ENCODE assay signal across 19 mouse cellular contexts in the genomic region with DNA sequence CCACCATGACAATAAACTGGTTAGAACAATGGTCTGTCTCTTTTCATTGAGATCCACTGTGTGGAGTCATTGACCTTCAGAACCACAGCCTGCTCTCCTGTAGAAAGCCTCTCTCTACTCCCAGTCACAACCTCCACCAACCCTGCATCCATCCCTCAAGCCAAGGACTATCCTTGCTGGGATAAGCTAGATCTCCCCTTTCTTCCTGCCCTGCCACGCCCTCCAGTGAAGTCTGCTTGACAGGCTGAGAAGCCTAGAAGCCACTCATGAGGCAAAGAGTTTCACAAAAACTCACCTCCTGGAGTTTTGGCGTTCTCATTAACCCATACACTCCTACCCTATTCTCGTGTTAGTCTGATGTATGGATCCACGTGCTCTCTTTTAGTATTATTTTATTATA.
"Had no signal": no experiment of that assay in that cellular context is flagged by ENCODE, and none has a peak within 500 bp of the region (broad histone marks: within the 10 kb centered on the region; RNA-seq: fewer than 3 reads in every experiment).

No protein-coding gene starts in this region.

- H3K9ac ChIP-seq: liver, embryonic 14.5 days; lung, embryonic 14.5 days; midbrain, embryonic 13.5 days; midbrain, embryonic 15.5 days; neural tube, embryonic 13.5 days; neural tube, embryonic 15.5 days had no signal

- H3K27ac ChIP-seq: liver, embryonic 14.5 days; midbrain, embryonic 10.5 days; midbrain, embryonic 13.5 days; midbrain, embryonic 15.5 days; neural tube, embryonic 13.5 days; neural tube, embryonic 15.5 days had no signal

- H3K4me1 ChIP-seq: midbrain, embryonic 10.5 days; midbrain, embryonic 13.5 days; midbrain, embryonic 15.5 days; neural tube, embryonic 13.5 days; neural tube, embryonic 15.5 days had no signal

- ATAC-seq: midbrain, embryonic 13.5 days; midbrain, embryonic 15.5 days had no signal

- H3K4me2 ChIP-seq: lung, embryonic 14.5 days; midbrain, embryonic 13.5 days; midbrain, embryonic 15.5 days; neural tube, embryonic 13.5 days; neural tube, embryonic 15.5 days had no signal

- H3K9me3 ChIP-seq: midbrain, embryonic 10.5 days; midbrain, embryonic 13.5 days; midbrain, embryonic 15.5 days; neural tube, embryonic 13.5 days; neural tube, embryonic 15.5 days had no signal

- H3K27me3 ChIP-seq: midbrain, embryonic 13.5 days; midbrain, embryonic 15.5 days; neural tube, embryonic 13.5 days; neural tube, embryonic 15.5 days had no signal

- H3K4me3 ChIP-seq: midbrain, embryonic 10.5 days; midbrain, embryonic 13.5 days; midbrain, embryonic 15.5 days; myocyte; neural tube, embryonic 13.5 days; neural tube, embryonic 15.5 days had no signal

- DNase-seq: lung, adult 18-20 months; lung, embryonic 14.5 days; lung, postnatal 10 days; lung, postnatal 4 days; retina, postnatal 1 day; right cerebral cortex, adult 18-20 months; right cerebral cortex, postnatal 25 days; right cerebral cortex, postnatal 4 days; spleen, adult 18-20 months; thymus, adult 2 months; thymus, postnatal 25 days; thymus, postnatal 4 days had no signal

- H3K36me3 ChIP-seq: midbrain, embryonic 10.5 days; midbrain, embryonic 13.5 days; midbrain, embryonic 15.5 days; neural tube, embryonic 13.5 days; neural tube, embryonic 15.5 days had no signal
